Mouse (Mus musculus): ENCODE data around the gene Tmem255b.

GRCm38 (mm10) chr8:13483191-13483590 lies 48.2 kb downstream of the Tmem255b start:
- no peak for TF ChIP-seq CTCF (IDR thresholded peaks at IDR 0.05; ENCODE audit: extremely low read depth, insufficient read depth, low read length)
- TF ChIP-seq POLR2A (IDR thresholded peaks at IDR 0.05; ENCODE audit: extremely low read depth, insufficient read depth, low read length) = no peak
